Mouse (Mus musculus): ENCODE measurements around the gene Rpa3. TPM values are rescaled to one million over a fixed set of nuclear protein-coding genes. Genes with fewer than 3 reads are reported as not detected.

The Rpa3 gene
- 142 and 159 TPM in 2 replicates for polyA plus RNA-seq (2015; fragmentation: Nextera tagmentation; extraction: Ambion mirVana)

DNA sequence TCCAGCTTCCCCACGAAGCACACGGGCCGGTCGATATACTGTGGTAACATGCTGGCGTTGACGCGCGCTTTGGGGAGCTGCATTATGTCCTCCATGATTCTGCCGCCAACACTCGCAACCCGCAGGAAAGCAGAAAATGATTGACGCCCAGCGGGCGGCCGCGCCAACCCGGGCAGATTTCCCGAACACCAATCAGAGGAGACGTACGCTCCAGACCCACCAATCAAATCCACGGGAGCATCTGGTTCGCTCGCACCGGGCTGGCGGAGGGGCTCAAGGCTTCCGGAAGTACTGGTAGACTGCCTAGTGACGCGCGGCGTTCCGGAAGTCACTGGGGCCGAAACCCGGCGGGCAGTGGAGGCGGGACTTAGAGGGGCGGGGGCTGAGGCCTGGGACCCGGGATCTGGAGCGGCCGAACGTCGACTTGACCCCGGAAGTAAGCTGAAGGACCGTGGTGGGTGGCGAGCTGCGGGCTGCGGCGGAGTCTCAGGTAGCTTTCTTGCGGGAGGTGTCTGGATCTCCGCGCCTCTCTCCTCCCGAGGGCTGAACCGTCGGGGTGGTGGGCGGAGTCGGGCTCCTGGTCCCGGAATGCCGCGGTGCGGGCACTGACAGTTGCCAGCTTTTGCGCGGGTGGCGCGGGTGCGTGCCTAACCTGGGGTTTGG is at the start of gene Rpa3, which contains the start of the genes Umad1 and Gm45062:
Gene Rpa3 (minus strand): TSS at position 170 of the 663 bp plus-strand sequence.
Gene Umad1 (plus strand): TSS at position 285 of the 663 bp plus-strand sequence.
Gene Gm45062 (plus strand): TSS at position 447 of the 663 bp plus-strand sequence.
- H3K9me3 ChIP-seq: no peaks in the 10 kb centered on the region
- peak within 1 kb of the TSS; percentile 81 for H3K9ac ChIP-seq
- H3K27me3 ChIP-seq: no peaks in the 10 kb centered on the region
- H3K4me3 ChIP-seq: peak within 1 kb of the TSS; percentile 80
- peaks cover 9% of the 10 kb centered on the region; the same call in 1 of the 2 replicates for H3K36me3 ChIP-seq
- H3K4me2 ChIP-seq (replicated peaks): peak within 1 kb of the TSS; percentile 90
- peak; percentile 100 for ATAC-seq (ENCODE audit: low FRiP score, low read depth)
- peaks cover 16% of the 10 kb centered on the region; the same call in 1 of the 2 replicates for H3K4me1 ChIP-seq
- H3K27ac ChIP-seq: peak within 1 kb of the TSS; percentile 79
- under 1% methylated on average over 64 of the region's 64 CpGs for WGBS

DNA sequence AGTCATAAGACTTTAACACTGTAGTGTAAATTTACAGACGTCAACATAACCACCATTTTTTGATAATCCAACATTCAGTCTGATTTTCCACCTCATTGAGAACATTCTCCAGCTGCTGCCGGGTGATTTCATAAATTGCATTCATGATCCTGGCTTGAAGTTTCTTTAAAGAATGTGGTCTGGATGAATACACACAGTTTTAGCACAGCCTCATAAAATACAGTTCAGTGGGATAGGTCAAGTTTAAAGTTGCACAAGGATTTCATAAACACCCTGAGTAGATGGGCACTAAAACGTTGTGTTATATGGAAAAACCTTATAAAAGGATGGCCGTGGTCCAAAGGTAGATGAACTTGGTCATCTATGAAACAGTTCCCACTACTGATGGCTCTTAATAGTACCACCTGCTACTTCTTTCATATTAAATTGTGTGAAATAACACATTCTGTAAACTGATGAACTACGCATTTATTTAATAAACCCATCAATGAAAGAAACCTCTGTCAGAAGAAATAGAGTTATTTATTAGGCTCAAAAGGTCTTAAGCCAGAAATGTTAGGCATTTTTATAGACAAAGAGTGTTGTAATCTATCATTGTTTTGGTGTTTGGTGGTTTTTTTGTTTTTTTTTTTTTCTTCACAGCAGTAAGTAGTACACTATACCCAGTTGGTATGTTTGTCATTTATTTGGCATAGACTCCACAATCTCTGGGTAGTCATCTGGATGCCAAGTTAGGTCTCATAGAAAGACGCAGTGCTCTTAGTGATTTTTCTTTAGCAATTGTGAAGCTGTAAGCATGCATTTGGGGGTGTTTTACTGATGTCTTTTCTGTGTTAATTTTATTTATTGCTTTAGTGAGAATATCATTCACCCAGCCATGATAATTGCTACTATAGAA is 49.2 kb upstream of the Rpa3 start:
- Histone ChIP-seq H3K9me3 (no peaks in the 10 kb centered on the region), H3K4me1 (peaks cover 13% of the 10 kb centered on the region; the same call in 1 of the 2 replicates), H3K27me3 (no peaks in the 10 kb centered on the region), H3K36me3 (no peaks in the 10 kb centered on the region), H3K27ac (no peak overlapping the region), H3K9ac (no peak overlapping the region), H3K4me3 (no peak overlapping the region), H3K4me2 (replicated peaks) (no peak overlapping the region)
- peak; percentile 92 for ATAC-seq (ENCODE audit: low FRiP score, low read depth)
- 28% methylated on average over 6 of the region's 6 CpGs for WGBS

DNA sequence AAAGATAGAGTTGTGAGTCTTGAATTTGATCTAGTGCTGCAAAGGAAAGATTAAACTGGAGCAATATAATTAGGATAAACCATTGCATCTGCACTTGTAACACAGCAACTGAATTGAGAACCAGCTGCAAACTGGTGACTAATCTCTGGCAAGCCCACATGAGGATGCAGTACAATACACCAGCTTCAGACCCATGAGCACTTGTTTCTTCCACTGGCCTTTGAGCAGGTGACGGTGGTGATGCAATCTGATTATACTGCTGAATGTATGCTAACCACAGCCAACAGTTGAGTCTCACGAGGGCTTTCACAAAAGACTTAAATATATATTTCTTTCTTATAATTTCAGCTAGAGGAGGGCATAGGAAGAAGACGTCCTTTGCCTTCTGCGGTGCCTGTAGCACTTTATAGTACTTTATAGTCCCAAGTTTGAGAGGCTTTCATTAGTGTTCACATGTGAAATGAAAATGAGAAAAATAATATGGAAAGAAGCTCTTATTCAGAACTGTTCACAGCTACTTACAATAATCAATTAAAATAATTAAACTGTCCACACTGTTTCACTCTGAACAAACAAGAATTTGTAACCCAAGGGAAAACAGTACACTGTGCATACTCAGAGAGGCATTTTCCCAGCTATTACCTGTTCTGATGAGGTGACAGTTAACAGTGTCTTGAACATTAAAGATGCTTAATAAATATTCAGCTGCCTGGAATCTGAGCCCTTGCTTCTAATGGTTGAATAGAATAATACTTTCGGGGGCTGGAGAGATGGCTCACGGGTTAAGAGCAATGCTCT is 40.3 kb upstream of the Rpa3 start:
- ATAC-seq (ENCODE audit: low FRiP score, low read depth): no peak
- Histone ChIP-seq H3K4me3 (no peak overlapping the region), H3K4me1 (no peaks in the 10 kb centered on the region; the same call in 1 of the 2 replicates), H3K27ac (no peak overlapping the region), H3K27me3 (no peaks in the 10 kb centered on the region), H3K36me3 (no peaks in the 10 kb centered on the region), H3K4me2 (replicated peaks) (no peak overlapping the region), H3K9ac (no peak overlapping the region), H3K9me3 (no peaks in the 10 kb centered on the region)
- WGBS: 82% methylated on average over 6 of the region's 6 CpGs

DNA sequence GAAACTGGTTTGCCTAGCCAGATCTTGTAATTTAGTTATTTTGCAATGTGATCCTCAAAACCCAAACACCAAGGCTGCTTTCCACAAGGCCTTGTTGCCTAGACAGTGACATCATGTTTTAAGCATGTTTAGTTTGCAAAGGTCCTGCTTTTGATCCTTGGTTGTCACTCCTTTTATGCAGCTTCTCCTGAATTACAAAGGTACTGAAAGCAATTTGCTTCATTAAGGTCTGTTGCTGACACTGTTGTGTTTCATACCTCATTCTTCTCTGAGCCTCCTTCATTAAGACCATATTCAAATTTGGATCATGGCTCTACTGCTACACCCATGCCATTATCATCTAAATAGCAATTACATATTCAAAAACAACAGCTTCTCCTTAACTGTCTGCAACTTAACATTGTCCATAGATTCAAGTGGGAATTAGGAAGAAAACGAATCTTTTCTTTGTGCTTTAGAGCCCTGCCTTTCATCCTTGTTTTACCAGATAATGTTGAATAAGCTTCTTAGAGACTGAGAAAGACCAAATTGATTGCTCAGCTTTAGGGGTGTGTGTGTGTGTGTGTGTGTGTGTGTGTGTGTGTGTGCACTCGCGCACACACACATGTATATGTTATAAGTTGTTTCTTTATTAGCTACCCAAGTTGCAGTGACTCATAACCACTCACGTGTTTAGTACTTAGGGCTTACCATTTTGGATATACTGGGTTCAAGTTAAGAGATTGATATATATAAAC is 35.2 kb upstream of the Rpa3 start:
- Histone ChIP-seq H3K36me3 (no peaks in the 10 kb centered on the region), H3K27ac (no peak overlapping the region), H3K9ac (no peak overlapping the region), H3K4me2 (replicated peaks) (no peak overlapping the region), H3K27me3 (no peaks in the 10 kb centered on the region), H3K4me3 (no peak overlapping the region), H3K4me1 (peaks cover 4% of the 10 kb centered on the region; the same call in 1 of the 2 replicates), H3K9me3 (no peaks in the 10 kb centered on the region)
- no peak for ATAC-seq (ENCODE audit: low FRiP score, low read depth)
- WGBS: 80% methylated on average over 4 of the region's 4 CpGs

DNA sequence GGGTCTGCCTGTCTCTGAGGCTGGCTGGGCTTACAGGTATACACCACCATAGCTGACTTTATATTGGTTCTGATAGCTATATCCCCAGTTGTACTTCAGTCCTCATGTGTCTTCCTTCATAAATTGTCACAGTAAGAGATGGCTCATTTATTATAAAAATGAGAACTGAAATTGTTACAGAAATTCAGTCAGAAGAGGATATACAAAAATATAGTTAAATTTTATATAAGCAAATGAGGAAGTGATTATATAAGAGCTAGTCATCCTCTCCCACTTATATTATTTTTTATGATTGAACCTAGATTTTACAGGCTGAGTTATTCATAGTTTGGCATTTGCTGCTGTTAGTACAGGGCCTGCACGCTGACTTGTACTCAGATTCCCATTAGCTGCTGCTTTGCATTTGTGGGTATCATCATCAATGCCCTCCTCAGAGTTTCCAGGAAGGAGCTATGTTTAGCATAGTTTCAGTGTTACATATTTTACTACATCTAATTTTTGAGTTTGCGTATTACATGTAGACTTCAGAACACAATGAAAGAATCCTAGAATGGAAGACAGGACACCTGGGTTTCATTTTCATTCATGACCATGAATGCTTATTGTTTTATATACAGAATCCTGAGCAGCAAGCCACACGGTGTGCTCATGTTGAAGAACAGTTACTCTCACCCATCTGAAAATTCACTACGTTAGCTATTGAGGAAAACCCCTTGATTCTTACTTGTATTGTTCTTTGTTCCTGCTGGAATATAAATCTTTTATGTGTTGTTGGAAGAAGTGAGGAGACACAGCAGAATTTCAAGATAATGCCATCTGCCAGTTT is 30.0 kb upstream of the Rpa3 start:
- Histone ChIP-seq H3K4me2 (replicated peaks) (no peak overlapping the region), H3K36me3 (peaks cover 5% of the 10 kb centered on the region; the same call in 1 of the 2 replicates), H3K4me3 (no peak overlapping the region), H3K9ac (no peak overlapping the region), H3K27me3 (no peaks in the 10 kb centered on the region), H3K4me1 (0 out of 2 replicates have a peak, but pooled peaks cover 1% of the 10 kb centered on the region), H3K27ac (no peak overlapping the region), H3K9me3 (no peaks in the 10 kb centered on the region)
- ATAC-seq (ENCODE audit: low FRiP score, low read depth): no peak
- WGBS: 70% methylated on average over 4 of the region's 4 CpGs

DNA sequence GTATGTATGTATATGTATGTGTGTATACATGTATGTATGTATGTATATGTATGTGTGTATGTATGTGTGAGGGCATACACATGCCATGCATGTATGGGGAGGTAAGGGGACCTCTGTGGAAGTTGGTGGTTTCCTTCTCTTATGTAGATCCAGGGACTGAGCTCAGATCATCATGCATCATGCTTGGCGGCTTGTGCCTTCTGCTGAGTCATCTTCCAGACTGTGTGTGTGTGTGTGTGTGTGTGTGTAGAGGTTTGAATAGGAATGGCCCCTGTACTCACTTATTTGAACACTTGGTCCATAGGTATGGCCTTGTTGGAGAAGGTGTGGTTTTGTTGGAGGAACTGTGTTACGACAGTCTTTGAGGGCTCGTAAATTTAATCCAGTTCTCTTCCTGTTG is 27.2 kb upstream of the Rpa3 start:
- H3K9me3 ChIP-seq: no peaks in the 10 kb centered on the region
- no peak overlapping the region for H3K27ac ChIP-seq
- no peaks in the 10 kb centered on the region for H3K4me1 ChIP-seq
- H3K9ac ChIP-seq: no peak overlapping the region
- 93% methylated on average over 3 of the region's 3 CpGs for WGBS
- H3K4me3 ChIP-seq: no peak overlapping the region
- no peak overlapping the region for H3K4me2 ChIP-seq (replicated peaks)
- no peaks in the 10 kb centered on the region for H3K27me3 ChIP-seq
- no peak for ATAC-seq (ENCODE audit: low FRiP score, low read depth)
- H3K36me3 ChIP-seq: peaks cover 5% of the 10 kb centered on the region; the same call in 1 of the 2 replicates

DNA sequence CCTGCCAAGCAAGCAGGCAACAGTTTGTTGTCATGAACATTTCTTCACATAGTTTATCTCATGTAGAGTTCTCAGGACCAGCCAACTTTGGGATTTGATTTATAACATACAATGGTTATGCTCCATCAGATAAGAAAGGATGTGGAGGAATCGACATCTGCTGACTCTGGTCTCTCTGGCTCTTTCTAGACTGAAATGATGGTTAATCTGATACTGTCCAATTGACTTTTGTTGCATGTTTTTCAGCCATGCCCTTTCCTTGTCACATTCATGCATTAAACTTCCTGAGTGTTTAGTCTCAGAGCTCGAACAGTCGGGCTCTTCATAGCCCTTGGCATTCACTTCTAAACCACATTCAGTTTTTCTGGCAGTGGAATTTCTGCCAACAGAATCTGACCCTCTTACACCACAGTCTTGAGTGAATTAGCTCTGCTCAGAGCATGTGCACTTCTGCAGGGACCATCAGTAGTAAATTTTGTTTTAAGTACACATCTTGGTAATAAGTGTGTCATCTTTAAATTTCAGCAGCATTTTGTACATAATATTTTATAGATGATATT is 26.5 kb upstream of the Rpa3 start:
- H3K36me3 ChIP-seq: peaks cover 5% of the 10 kb centered on the region; the same call in 1 of the 2 replicates
- no peak overlapping the region for H3K4me3 ChIP-seq
- WGBS: 75% methylated on average over 3 of the region's 3 CpGs
- H3K4me1 ChIP-seq: no peaks in the 10 kb centered on the region
- H3K27ac ChIP-seq: no peak overlapping the region
- H3K27me3 ChIP-seq: no peaks in the 10 kb centered on the region
- H3K4me2 ChIP-seq (replicated peaks): no peak overlapping the region
- no peak for ATAC-seq (ENCODE audit: low FRiP score, low read depth)
- no peak overlapping the region for H3K9ac ChIP-seq
- no peaks in the 10 kb centered on the region for H3K9me3 ChIP-seq

DNA sequence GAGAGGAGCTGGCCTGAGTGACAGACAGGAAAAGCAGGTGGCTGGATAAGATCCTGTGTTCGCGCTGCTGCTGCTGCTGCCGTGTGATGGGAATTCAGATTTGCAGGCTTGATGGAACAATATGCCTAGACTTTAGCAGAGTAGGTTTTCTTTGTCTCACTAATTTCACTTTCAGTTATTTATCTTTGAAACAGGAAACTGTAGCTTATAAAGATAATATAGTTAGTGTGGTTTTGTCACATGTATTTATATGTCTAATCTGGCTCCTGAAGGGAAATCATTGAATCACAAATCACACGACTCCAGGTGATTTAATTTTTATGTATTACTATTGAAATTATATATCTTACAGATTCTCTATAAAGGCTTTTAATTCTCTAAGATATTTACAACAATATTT is 24.3 kb upstream of the Rpa3 start:
- Histone ChIP-seq H3K4me3 (no peak overlapping the region), H3K36me3 (peaks cover 8% of the 10 kb centered on the region; the same call in 1 of the 2 replicates), H3K9me3 (no peaks in the 10 kb centered on the region), H3K27me3 (no peaks in the 10 kb centered on the region), H3K27ac (no peak overlapping the region), H3K9ac (no peak overlapping the region), H3K4me2 (replicated peaks) (no peak overlapping the region), H3K4me1 (no peaks in the 10 kb centered on the region)
- 83% methylated on average over 4 of the region's 4 CpGs for WGBS
- ATAC-seq (ENCODE audit: low FRiP score, low read depth): no peak

DNA sequence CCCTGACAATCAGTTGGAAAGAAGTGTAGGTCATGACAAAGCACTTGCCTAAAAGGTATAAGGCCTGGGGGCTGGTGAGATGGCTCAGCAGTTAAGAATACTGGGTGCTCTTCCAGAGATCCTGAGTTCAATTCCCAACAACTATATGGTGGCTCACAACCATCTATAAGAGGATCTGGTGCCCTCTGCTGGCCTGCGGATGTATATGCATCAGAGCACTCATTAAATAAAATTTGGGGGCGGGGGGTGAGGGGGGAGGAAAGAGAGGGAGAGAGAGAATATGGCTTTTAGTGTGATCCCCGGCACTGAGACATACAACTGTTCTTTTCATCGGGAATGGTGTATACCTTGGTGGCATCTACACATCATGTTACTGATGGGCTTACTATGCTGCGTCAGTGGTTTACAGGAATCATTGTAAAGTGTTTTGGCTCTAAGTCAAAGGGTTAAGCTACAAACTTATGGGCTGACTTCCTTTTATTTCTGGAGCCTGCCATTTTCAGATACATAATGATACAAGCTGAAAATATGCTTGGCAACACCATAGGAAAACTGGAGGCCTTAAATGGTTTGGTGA is 19.5 kb upstream of the Rpa3 start:
- Histone ChIP-seq H3K4me2 (replicated peaks) (no peak overlapping the region), H3K9me3 (no peaks in the 10 kb centered on the region), H3K4me3 (no peak overlapping the region), H3K36me3 (0 out of 2 replicates have a peak, but pooled peaks cover 3% of the 10 kb centered on the region), H3K9ac (no peak overlapping the region), H3K27me3 (no peaks in the 10 kb centered on the region), H3K4me1 (0 out of 2 replicates have a peak, but pooled peaks cover 2% of the 10 kb centered on the region), H3K27ac (no peak overlapping the region)
- no peak for ATAC-seq (ENCODE audit: low FRiP score, low read depth)
- 73% methylated on average over 5 of the region's 5 CpGs for WGBS

DNA sequence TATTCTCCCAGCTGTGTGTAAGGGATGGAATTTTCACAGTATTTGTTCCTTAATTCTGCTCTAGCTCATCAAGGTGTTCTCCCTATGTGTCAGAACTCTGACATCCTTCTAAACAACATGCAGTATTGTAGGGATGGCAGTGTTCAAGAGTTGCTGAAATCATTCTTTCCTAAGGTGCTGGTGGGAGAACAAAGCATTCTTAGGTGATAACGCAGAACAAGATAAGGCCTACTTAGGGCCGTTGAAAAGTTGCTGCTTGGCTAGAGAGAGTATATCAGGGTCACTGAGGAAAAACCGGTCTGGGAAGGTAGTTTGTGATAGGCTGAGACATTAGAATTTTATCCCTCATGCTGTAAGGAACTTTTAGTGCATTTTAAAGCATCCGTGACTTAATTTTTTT is 17.5 kb upstream of the Rpa3 start:
- no peaks in the 10 kb centered on the region for H3K27me3 ChIP-seq
- ATAC-seq (ENCODE audit: low FRiP score, low read depth): no peak
- H3K36me3 ChIP-seq: peaks cover 9% of the 10 kb centered on the region; the same call in 1 of the 2 replicates
- no peak overlapping the region for H3K4me3 ChIP-seq
- H3K4me1 ChIP-seq: 0 out of 2 replicates have a peak, but pooled peaks cover 2% of the 10 kb centered on the region
- no peaks in the 10 kb centered on the region for H3K9me3 ChIP-seq
- no peak overlapping the region for H3K27ac ChIP-seq
- H3K4me2 ChIP-seq (replicated peaks): no peak overlapping the region
- H3K9ac ChIP-seq: no peak overlapping the region
- 75% methylated on average over 4 of the region's 4 CpGs for WGBS

Measured in limb, embryonic 13.5 days (tissue).